Mouse (Mus musculus) left cerebral cortex, postnatal 25 days (tissue): Measurements from ENCODE around the gene Got2. TPM values are rescaled to one million over a fixed set of nuclear protein-coding genes. Genes with fewer than 3 reads are reported as not detected.
"Not testable (repeated sequence)": the region's sequence is repeated elsewhere in the genome, so short reads cannot be mapped to it uniquely, and the experiment has no call there.

ENCODE experiments used
- DNase-seq, 2 experiments: peaks; one replicate each; pipeline ENCODE4 v3.0.0; 2022; ENCODE audit warnings: low spot score in 2 of 2, mixed read lengths in 1 of 2
- intact Hi-C: fragments of 180-260 bp; cut with DNase I; formaldehyde crosslinking; loops from one replicate; pipeline ENCODE4 v1.15.1; 2025
- total RNA-seq, 2 experiments: library from RNA; stranded (reverse); gene quantifications; 2 replicates each; pipeline ENCODE4 v1.2.3; 2021

Gene Got2
- total RNA-seq, 2 experiments from 2014 or later: 230 to 236 TPM

- intact Hi-C loops: no loop called here
- peak; percentile 14 to 22 for DNase-seq
Measured at GRCm38 (mm10) chr8:95878176-95878962, 10.0 kb downstream of the Got2 start.

- no peak for DNase-seq
- intact Hi-C loops: no loop called here
Measured at GRCm38 (mm10) chr8:95875270-95875669, 13.1 kb downstream of the Got2 start.

GRCm38 (mm10) chr8:95871690-95872089 lies 16.7 kb downstream of the Got2 start:
- intact Hi-C loops: no loop called here
- no peak for DNase-seq

GRCm38 (mm10) chr8:95864851-95865250 lies 23.5 kb downstream of the Got2 start:
- intact Hi-C loops, DNase-seq: not testable (repeated sequence)

- DNase-seq, intact Hi-C loops: not testable (repeated sequence)
Measured at GRCm38 (mm10) chr8:95863761-95864440, 24.4 kb downstream of the Got2 start.

- intact Hi-C loops: no loop called here
- DNase-seq: no peak
Measured at GRCm38 (mm10) chr8:95854174-95854573, 34.2 kb downstream of the Got2 start.

- intact Hi-C loops: no loop called here
- DNase-seq: peak; percentile 86 to 94
Measured at GRCm38 (mm10) chr8:95853102-95853843, 35.1 kb downstream of the Got2 start, which contains the start of gene Slc38a7. TSS of gene Slc38a7 (minus strand) at chr8:95853539.

- DNase-seq: no peak
- intact Hi-C loops: no loop called here
Measured at GRCm38 (mm10) chr8:95852290-95852689, 36.1 kb downstream of the Got2 start.

GRCm38 (mm10) chr8:95850326-95850725 lies 38.0 kb downstream of the Got2 start:
- intact Hi-C loops: no loop called here
- DNase-seq: no peak

- intact Hi-C loops: no loop called here
- DNase-seq: no peak
Measured at GRCm38 (mm10) chr8:95848734-95849464, 39.4 kb downstream of the Got2 start.

GRCm38 (mm10) chr8:95848061-95848551 lies 40.2 kb downstream of the Got2 start:
- intact Hi-C loops: no loop called here
- DNase-seq: peak in 1 of 2 experiments; percentile 35

GRCm38 (mm10) chr8:95845026-95845425 lies 43.3 kb downstream of the Got2 start:
- DNase-seq: no peak
- intact Hi-C loops: no loop called here

- intact Hi-C loops: no loop called here
- no peak for DNase-seq
Measured at GRCm38 (mm10) chr8:95843968-95844367, 44.4 kb downstream of the Got2 start.

GRCm38 (mm10) chr8:95841436-95841835 lies 46.9 kb downstream of the Got2 start:
- intact Hi-C loops: no loop called here
- no peak for DNase-seq

GRCm38 (mm10) chr8:95839289-95839688 lies 49.1 kb downstream of the Got2 start:
- intact Hi-C loops: loop anchor here (10.0 kb wide), 1 partner anchor 244 kb away; no protein-coding TSS in a partner anchor
- no peak for DNase-seq

GRCm38 (mm10) chr8:95837266-95837665 lies 51.1 kb downstream of the Got2 start:
- intact Hi-C loops: loop anchor here (10.0 kb wide), 1 partner anchor 242 kb away; no protein-coding TSS in a partner anchor
- no peak for DNase-seq

- DNase-seq: no peak
Measured at GRCm38 (mm10) chr8:95835891-95836290, 52.5 kb downstream of the Got2 start.

GRCm38 (mm10) chr8:95833435-95833984 lies 54.8 kb downstream of the Got2 start:
- no peak for DNase-seq
- intact Hi-C loops: loop anchor here (2.0 to 10.0 kb wide), 3 partner anchors 73 to 239 kb away; partner anchors contain the start of gene Setd6

More at GRCm38 (mm10) chr8:95835891-95836290, 52.5 kb downstream of the Got2 start:
- intact Hi-C loops: loop anchor here (10.0 kb wide), 1 partner anchor 241 kb away; no protein-coding TSS in a partner anchor
